Mouse (Mus musculus): ENCODE results near the gene Olfm3. TPM values are rescaled to one million over a fixed set of nuclear protein-coding genes. Genes with fewer than 3 reads are reported as not detected.
A peak's percentile ranks its signal among the peaks of the same experiment; 100 is the strongest.

Olfm3 gene
- polyA plus RNA-seq, 1 experiment = 4.3 TPM

- TF ChIP-seq POLR2A (IDR thresholded peaks at IDR 0.05; ENCODE audit: low read depth, low read length) (no peak), CTCF (conservative IDR thresholded peaks at IDR 0.05; ENCODE audit: insufficient read depth, insufficient read length, low read depth, low read length) (no peak)
- 80% methylated on average over 1 of the region's 1 CpGs for WGBS
- no peak for DNase-seq
These were observed 195.7 kb downstream of the Olfm3 start for GRCm38 (mm10) chr3:115099590-115099989.

GRCm38 (mm10) chr3:115104155-115104801, 200.4 kb downstream of the Olfm3 start:
- 84% methylated on average over 2 of the region's 2 CpGs for WGBS
- H3K36me3 ChIP-seq (ENCODE audit: control insufficient read depth, insufficient read depth, low read length) = no peaks in the 10 kb centered on the region
- H3K4me1 ChIP-seq (ENCODE audit: control insufficient read depth, insufficient read depth, low read length) = no peaks in the 10 kb centered on the region
- no peak for DNase-seq
- H3K27ac ChIP-seq (ENCODE audit: insufficient read depth, low read depth, low read length) = no peak overlapping the region
- TF ChIP-seq POLR2A (IDR thresholded peaks at IDR 0.05; ENCODE audit: low read depth, low read length) = no peak
- TF ChIP-seq CTCF (conservative IDR thresholded peaks at IDR 0.05; ENCODE audit: insufficient read depth, insufficient read length, low read depth, low read length) = no peak
- H3K27me3 ChIP-seq (replicated peaks; ENCODE audit: control insufficient read depth, insufficient read depth, low read length) = no peaks in the 10 kb centered on the region
- no peak overlapping the region for H3K4me3 ChIP-seq (ENCODE audit: insufficient read depth, low read depth, low read length)

More at GRCm38 (mm10) chr3:115099590-115099989, 195.7 kb downstream of the Olfm3 start:
- Histone ChIP-seq H3K4me3 (ENCODE audit: insufficient read depth, low read depth, low read length) (no peak overlapping the region), H3K36me3 (ENCODE audit: control insufficient read depth, insufficient read depth, low read length) (no peaks in the 10 kb centered on the region), H3K27me3 (replicated peaks; ENCODE audit: control insufficient read depth, insufficient read depth, low read length) (no peaks in the 10 kb centered on the region), H3K4me1 (ENCODE audit: control insufficient read depth, insufficient read depth, low read length) (no peaks in the 10 kb centered on the region), H3K27ac (ENCODE audit: insufficient read depth, low read depth, low read length) (no peak overlapping the region)

- Histone ChIP-seq H3K27ac (ENCODE audit: insufficient read depth, low read depth, low read length) (no peak overlapping the region), H3K4me3 (ENCODE audit: insufficient read depth, low read depth, low read length) (no peak overlapping the region), H3K27me3 (replicated peaks; ENCODE audit: control insufficient read depth, insufficient read depth, low read length) (no peaks in the 10 kb centered on the region), H3K36me3 (ENCODE audit: control insufficient read depth, insufficient read depth, low read length) (no peaks in the 10 kb centered on the region), H3K4me1 (ENCODE audit: control insufficient read depth, insufficient read depth, low read length) (no peaks in the 10 kb centered on the region)
- 47% methylated on average over 8 of the region's 8 CpGs for WGBS
- DNase-seq = peak; percentile 10
- TF ChIP-seq POLR2A (IDR thresholded peaks at IDR 0.05; ENCODE audit: low read depth, low read length) (no peak), CTCF (conservative IDR thresholded peaks at IDR 0.05; ENCODE audit: insufficient read depth, insufficient read length, low read depth, low read length) (no peak)
These were observed 201.1 kb downstream of the Olfm3 start for GRCm38 (mm10) chr3:115104802-115105493.

- 54% methylated on average over 2 of the region's 2 CpGs for WGBS
- no peak for DNase-seq
- TF ChIP-seq POLR2A (IDR thresholded peaks at IDR 0.05; ENCODE audit: low read depth, low read length) (no peak), CTCF (conservative IDR thresholded peaks at IDR 0.05; ENCODE audit: insufficient read depth, insufficient read length, low read depth, low read length) (no peak)
- Histone ChIP-seq H3K36me3 (ENCODE audit: control insufficient read depth, insufficient read depth, low read length) (no peaks in the 10 kb centered on the region), H3K27ac (ENCODE audit: insufficient read depth, low read depth, low read length) (no peak overlapping the region), H3K4me1 (ENCODE audit: control insufficient read depth, insufficient read depth, low read length) (no peaks in the 10 kb centered on the region; the same call in 1 of the 2 replicates), H3K27me3 (replicated peaks; ENCODE audit: control insufficient read depth, insufficient read depth, low read length) (no peaks in the 10 kb centered on the region), H3K4me3 (ENCODE audit: insufficient read depth, low read depth, low read length) (no peak overlapping the region)
These were observed 241.8 kb downstream of the Olfm3 start for GRCm38 (mm10) chr3:115145722-115146121.

GRCm38 (mm10) chr3:115146244-115146643, 242.4 kb downstream of the Olfm3 start:
- no peak for TF ChIP-seq CTCF (conservative IDR thresholded peaks at IDR 0.05; ENCODE audit: insufficient read depth, insufficient read length, low read depth, low read length)
- no peak for TF ChIP-seq POLR2A (IDR thresholded peaks at IDR 0.05; ENCODE audit: low read depth, low read length)
- Histone ChIP-seq H3K27ac (ENCODE audit: insufficient read depth, low read depth, low read length) (no peak overlapping the region), H3K4me3 (ENCODE audit: insufficient read depth, low read depth, low read length) (no peak overlapping the region), H3K27me3 (replicated peaks; ENCODE audit: control insufficient read depth, insufficient read depth, low read length) (no peaks in the 10 kb centered on the region), H3K4me1 (ENCODE audit: control insufficient read depth, insufficient read depth, low read length) (no peaks in the 10 kb centered on the region; the same call in 1 of the 2 replicates), H3K36me3 (ENCODE audit: control insufficient read depth, insufficient read depth, low read length) (no peaks in the 10 kb centered on the region)
- no peak for DNase-seq
- 96% methylated on average over 2 of the region's 2 CpGs for WGBS

- no peaks in the 10 kb centered on the region for H3K27me3 ChIP-seq (replicated peaks; ENCODE audit: control insufficient read depth, insufficient read depth, low read length)
- no peak overlapping the region for H3K27ac ChIP-seq (ENCODE audit: insufficient read depth, low read depth, low read length)
- TF ChIP-seq CTCF (conservative IDR thresholded peaks at IDR 0.05; ENCODE audit: insufficient read depth, insufficient read length, low read depth, low read length) = no peak
- no peak for TF ChIP-seq POLR2A (IDR thresholded peaks at IDR 0.05; ENCODE audit: low read depth, low read length)
- H3K4me1 ChIP-seq (ENCODE audit: control insufficient read depth, insufficient read depth, low read length) = no peaks in the 10 kb centered on the region
- H3K36me3 ChIP-seq (ENCODE audit: control insufficient read depth, insufficient read depth, low read length) = no peaks in the 10 kb centered on the region
- H3K4me3 ChIP-seq (ENCODE audit: insufficient read depth, low read depth, low read length) = no peak overlapping the region
- WGBS = 70% methylated on average over 3 of the region's 3 CpGs
- DNase-seq = no peak
These were observed 255.1 kb downstream of the Olfm3 start for GRCm38 (mm10) chr3:115158903-115159473.

GRCm38 (mm10) chr3:115174625-115175024, 270.7 kb downstream of the Olfm3 start:
- H3K27me3 ChIP-seq (replicated peaks; ENCODE audit: control insufficient read depth, insufficient read depth, low read length) = no peaks in the 10 kb centered on the region
- WGBS = 77% methylated on average over 7 of the region's 7 CpGs
- H3K27ac ChIP-seq (ENCODE audit: insufficient read depth, low read depth, low read length) = no peak overlapping the region
- H3K4me1 ChIP-seq (ENCODE audit: control insufficient read depth, insufficient read depth, low read length) = no peaks in the 10 kb centered on the region
- no peaks in the 10 kb centered on the region for H3K36me3 ChIP-seq (ENCODE audit: control insufficient read depth, insufficient read depth, low read length)
- DNase-seq = no peak
- H3K4me3 ChIP-seq (ENCODE audit: insufficient read depth, low read depth, low read length) = no peak overlapping the region
- TF ChIP-seq CTCF (conservative IDR thresholded peaks at IDR 0.05; ENCODE audit: insufficient read depth, insufficient read length, low read depth, low read length) (no peak), POLR2A (IDR thresholded peaks at IDR 0.05; ENCODE audit: low read depth, low read length) (no peak)

All from kidney, adult 2 months (tissue).